Mouse (Mus musculus) forelimb bud, embryonic 11.5 days (tissue): Measurements from ENCODE around the gene Fbxw10.

Experiments used
- DNase-seq: peaks from one replicate; pipeline ENCODE4 v3.0.0-alpha.2; 2012; ENCODE audit warnings: low read depth, low spot score

Fbxw10 gene

GRCm38 (mm10) chr11:62831906-62832305 is 15.0 kb upstream of the Fbxw10 start:
- no peak for DNase-seq

GRCm38 (mm10) chr11:62844562-62844961 is 2.3 kb upstream of the Fbxw10 start:
- DNase-seq = no peak

GRCm38 (mm10) chr11:62845730-62846129 is 1.1 kb upstream of the Fbxw10 start:
- no peak for DNase-seq

GRCm38 (mm10) chr11:62847655-62848191 is 854 bp downstream of the Fbxw10 start:
- DNase-seq = no peak

- DNase-seq = no peak
Observed at GRCm38 (mm10) chr11:62848301-62848700, 1.4 kb downstream of the Fbxw10 start.

- no peak for DNase-seq
Observed at GRCm38 (mm10) chr11:62851199-62851598, 4.3 kb downstream of the Fbxw10 start.

DNA sequence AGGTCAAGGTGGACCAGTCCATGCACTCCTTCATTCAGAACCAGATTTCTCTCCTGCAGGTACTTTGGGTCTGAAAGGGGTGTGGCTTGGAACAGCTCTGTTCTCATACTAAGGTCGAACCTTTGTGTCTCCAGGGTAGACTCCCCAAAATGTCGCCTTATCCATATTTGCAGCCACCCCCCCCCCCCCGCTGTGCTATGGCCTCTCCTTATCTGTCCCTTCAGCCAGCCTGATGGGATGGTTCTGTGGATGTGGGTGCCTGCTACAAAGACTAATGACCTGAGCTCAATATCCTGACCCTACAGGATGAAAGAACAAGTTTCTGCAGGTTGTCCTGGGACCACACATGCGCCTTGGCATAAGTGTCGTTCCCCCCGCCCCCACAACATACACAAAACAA is 6.5 kb downstream of the Fbxw10 start:
- DNase-seq = no peak

- DNase-seq = no peak
Observed at GRCm38 (mm10) chr11:62865562-62865961, 18.7 kb downstream of the Fbxw10 start.

GRCm38 (mm10) chr11:62866685-62867084 is 19.8 kb downstream of the Fbxw10 start:
- no peak for DNase-seq

DNA sequence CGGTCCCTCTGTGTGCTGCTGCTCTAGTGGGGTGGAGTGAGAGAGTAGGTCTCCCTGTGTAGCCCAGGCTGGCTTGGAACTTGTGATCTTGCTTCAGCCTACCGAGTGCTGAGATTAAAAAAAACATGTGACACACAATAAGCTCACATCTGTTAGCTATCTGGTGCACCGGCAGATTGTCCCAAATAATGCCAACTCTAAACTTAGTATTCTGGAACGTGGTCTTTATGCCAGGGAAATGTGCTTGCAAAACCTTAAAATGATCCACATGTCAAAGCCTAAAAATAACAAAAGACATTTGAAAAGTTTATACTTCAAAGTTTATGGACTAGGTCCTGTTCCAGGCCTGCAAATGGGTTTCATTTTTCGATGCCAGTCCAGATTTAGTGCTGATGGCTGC is 22.3 kb downstream of the Fbxw10 start:
- DNase-seq = no peak

DNA sequence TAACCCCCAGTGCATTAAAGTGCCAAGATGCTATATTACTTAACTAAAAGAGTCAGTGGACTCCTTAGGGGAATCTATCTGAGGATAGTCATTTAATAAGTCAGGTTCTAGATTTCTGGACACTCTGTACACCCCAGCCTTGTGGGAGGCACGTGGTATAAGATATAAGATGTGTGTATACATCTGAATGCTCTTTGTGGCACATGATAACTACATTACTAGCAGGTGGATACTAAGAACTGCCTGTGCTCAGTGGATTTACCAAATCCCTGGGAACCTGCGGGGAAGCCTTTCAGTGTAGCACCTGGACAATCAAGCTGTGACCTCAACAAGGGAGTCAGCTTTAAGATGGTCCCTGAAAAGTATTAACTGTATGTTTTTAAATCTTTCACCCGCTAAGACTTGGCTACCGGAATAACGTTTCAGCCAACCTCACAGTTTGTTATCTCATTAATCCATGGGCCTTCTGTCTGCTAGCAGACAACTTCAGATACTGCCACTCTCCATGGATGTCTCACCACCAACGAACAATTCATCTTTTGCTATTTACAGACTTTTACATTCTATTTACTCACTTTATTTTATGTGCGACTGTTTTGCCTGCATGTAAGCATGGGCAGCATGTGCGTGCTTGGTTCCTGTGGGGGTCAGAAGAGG is 23.0 kb downstream of the Fbxw10 start:
- no peak for DNase-seq

DNA sequence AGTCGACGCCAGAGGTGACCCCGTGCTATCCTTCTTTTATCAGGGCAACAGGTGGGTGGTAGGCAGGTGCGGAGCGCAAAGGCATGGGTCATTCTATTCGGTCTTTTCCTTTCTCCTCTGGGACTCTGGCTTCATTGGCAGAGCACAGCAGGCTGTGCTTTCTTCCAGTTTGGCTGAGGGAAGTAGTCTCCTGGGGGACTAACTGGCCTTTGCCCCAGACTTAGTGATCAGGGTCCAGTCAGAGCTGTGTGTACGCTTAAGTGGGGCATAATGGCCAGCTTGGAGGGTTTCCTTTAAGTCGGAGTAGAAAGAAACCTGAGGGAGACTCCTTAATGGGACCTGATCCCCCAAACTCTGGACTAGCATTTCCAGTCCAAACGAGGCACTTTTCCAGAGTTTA is 26.6 kb downstream of the Fbxw10 start:
- no peak for DNase-seq

GRCm38 (mm10) chr11:62875696-62876095 is 28.8 kb downstream of the Fbxw10 start:
- DNase-seq = no peak

- DNase-seq = no peak
Observed at GRCm38 (mm10) chr11:62876445-62876844, 29.6 kb downstream of the Fbxw10 start.

- DNase-seq = no peak
Observed at GRCm38 (mm10) chr11:62877391-62877790, 30.5 kb downstream of the Fbxw10 start.

DNA sequence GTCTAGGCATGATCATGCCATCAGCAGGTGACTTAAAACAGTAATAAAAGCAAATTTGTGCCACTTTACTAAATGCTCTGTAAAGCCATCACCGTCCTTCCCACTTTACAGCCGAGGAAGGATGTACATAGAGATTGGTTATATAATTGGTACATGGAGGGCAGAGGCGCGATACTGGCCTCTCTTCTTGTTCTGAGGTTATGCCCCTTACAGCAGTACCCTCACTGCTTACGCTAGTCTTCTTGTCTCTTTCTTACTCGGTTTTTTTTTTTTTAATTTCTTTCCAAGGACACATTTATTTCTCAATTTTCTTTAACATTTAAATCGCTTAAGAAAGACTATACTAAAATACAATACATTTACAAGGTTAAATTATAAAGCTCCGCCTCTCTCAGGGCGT is 31.9 kb downstream of the Fbxw10 start:
- no peak for DNase-seq

- DNase-seq = peak; percentile 96
Observed at GRCm38 (mm10) chr11:62879220-62880048, 32.6 kb downstream of the Fbxw10 start, which contains the start of gene Tvp23b. Tvp23b (plus strand) TSS chr11:62879455.

- no peak for DNase-seq
Observed at GRCm38 (mm10) chr11:62883407-62883806, 36.5 kb downstream of the Fbxw10 start.

GRCm38 (mm10) chr11:62885323-62885722 is 38.5 kb downstream of the Fbxw10 start:
- no peak for DNase-seq

DNA sequence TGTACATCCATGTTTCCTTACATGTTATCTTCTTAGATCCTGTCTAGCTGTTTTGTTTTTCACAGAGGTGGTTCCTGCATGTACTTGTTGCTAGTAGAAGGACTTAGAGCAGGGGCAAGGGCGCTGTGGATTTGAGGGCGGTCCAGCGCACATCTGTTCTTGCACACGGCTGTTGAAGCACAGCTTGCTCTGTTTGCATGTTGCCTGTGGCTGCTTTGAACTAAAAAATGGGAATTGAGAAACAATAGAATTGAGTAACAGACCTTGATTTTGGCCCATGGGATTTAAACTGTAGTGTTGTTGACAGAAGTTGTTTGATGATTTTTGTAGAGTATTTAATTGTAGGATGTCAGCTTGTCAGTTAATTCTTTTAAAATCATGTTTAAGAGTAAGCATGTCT is 43.9 kb downstream of the Fbxw10 start:
- DNase-seq = no peak

- no peak for DNase-seq
Observed at GRCm38 (mm10) chr11:62891763-62892162, 44.9 kb downstream of the Fbxw10 start.

DNA sequence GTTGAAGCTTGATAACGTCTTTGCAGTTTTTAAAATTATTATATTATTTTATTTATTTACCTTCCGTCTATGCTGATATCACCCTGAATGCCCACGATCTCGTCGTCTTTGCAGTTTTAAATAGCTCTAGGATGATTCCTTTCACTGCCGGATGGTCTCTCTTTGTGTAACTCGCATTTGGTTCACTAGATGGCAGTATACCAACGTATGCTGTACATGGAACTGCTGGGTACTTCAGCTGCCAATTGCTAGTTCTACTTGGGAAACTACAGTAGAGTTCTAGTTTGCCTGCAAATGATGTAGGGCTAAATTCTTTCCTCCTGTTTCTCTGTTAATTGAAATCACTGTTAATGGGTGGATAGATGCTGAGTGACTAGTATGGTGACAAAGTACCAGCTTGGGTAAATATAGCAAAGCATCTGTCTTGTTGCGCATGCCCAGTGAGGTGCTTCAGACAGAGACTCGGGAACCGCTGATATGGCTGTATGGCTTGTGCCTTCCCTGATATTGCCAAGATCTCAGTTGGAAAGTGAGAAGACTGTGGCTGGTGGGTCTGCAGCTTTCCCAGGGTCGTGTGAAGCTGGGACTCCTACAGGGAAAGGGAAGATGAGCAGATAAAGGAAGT is 54.9 kb downstream of the Fbxw10 start:
- peak; percentile 85 for DNase-seq
